Mouse (Mus musculus) lung, adult 18-20 months (tissue): Measurements from ENCODE around the gene Cd151.
A peak's percentile ranks its signal among the peaks of the same experiment; 100 is the strongest.
"Not testable (repeated sequence)": the region's sequence is repeated elsewhere in the genome, so short reads cannot be mapped to it uniquely, and the experiment has no call there.

Experiments used
- DNase-seq, 2 experiments: peaks; one replicate each; pipeline ENCODE4 v3.0.0; 2022; ENCODE audit warnings: mixed read lengths in 2 of 2

The Cd151 gene

DNA sequence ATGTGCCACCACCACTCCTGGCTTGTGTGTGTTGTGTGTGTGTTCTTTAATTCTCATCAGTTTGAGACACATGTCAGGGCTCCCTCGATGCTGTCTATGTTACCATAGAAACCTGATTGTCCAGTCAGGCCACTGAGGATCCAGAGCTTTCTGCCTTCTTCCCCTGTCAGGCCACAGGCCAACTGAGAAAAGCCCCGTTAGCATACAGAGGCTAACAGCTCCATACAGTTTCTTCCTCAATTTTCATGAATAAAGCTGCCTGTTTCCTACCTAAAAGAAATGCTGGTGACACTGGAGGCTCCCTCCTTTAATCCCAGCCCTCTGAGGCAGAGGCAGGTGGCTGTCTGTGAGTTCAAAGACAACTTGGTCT, 30.7 kb upstream of the Cd151 start:
- DNase-seq: no peak

DNA sequence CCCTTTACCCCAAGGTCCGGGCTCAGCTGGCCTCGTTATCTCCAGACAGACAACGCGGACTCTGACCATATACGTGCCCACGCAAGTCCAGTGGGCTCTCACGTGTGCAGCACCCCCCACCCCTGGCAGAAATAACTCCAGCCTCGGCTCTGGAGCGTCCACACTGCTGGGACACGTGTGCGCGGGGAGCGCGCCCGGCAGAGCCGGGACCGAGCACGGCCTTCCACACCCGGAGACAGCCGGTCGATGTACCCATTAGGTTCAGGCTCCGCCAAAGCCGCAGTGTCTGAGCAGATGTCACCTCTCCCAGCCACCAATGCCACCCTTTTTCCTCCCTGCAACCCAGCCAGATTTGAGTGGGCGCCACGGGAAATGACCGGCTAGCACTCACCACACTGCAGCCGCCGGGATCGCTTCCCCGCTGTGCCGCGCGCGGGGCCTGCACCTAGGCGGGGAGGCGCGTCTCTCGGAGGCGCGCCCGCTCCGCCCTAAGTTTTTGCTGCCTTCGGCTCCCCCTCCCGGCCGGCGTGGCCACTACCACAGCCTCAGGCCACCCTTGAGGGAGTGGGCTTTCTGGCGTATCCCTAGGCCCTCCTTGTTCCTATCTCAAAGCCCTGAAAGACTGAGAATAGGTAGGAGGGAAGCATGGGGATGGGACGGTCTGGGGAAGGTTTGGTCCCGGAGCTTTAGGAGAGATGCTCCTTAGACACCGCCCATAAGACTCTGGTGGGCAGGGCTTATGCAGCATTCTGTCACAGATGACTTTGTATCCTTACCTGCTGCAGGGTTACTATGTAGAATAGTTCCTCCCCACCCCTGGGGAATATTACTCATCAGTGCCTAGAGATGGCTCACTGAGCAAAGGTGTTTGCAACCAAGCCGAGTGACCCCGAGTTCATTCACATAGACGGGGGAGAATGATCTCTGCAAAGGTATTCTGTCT, 29.7 kb upstream of the Cd151 start, which contains the start of gene Slc25a22:
TSS of gene Slc25a22 (minus strand) at position 715 of the 943 bp plus-strand sequence.
- DNase-seq: peak; percentile 77 to 81

DNA sequence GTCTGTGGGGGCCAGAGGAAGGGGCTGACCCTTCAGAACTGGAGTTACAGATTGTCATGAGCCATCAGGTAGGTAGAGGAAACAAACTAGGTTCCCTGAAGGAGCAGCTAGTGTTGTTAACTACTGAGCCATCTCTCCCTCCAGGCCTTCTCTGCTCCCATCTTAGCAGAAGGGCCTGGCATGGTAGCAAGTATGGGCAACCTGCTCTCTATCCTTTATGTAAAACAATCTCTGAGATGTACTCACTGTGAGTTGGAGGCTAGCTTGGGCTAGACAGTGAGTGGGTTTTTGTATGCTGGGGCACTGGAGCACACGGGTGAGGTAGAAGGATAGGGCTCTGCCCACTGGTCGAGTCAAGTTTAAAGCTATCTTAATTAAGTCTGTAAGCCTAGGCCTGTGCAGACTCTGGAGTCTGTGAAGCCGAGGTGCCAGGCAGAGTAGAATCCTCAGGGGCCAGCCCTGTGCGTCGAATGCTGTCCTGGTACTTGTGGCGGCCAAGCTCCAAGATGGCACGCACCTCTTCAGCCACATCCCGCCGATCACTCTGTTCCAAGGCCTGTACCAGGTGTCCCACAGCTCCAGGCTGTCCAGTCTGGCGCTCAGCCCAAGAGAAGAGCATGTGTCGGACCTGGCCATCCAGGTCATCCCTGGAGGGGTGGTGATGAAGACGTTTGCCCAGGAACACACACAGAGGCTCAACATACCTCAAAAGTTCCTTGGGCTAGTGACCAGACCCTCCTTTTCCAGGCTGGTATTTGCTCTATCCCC, 28.8 kb upstream of the Cd151 start:
- DNase-seq: no peak

DNA sequence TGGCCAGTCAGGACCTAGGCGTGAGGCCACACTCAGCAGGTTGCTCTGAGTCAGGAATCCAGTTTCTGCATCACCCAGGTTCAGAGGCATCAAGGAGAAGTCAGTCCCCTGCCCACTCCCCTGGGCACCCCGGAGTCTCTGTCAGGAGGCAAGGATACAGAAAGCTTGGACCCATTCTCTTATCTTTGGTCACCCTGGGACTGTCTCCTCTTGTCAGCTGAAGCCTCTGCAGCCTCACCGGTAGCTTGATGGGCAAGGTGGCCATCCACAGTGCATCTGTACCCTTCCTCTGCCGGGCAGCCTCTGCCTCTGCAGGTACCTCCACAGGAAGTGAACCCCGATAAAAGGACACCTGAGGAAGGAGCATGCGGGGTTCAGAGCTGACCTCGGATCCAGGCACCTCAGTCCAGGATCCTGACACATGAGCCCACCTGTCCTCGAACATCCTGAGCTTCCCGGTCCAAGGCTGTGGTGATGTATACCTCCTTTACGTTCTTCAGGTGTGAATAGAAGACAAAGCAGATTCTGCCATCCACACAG, 28.0 kb upstream of the Cd151 start:
- DNase-seq: no peak

DNA sequence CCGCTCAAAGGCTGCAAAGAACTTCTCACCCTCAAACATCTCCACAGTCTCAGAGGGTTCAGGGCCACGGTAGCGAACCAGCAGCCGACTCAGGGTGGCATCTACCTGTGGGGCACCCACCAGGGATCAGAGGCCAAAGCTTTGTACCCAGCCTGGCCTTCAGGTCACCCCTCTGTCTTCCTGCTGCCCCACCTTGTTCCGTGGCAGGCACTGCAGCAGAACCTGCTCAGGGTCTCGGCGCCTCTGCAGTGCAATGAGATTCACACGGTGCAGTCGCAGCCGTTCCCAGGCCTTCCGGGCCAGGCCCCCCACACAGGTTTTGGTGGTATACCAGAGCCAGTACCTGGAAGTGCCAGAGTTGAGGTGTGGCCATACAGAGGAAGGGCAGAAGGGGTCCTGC, 27.4 kb upstream of the Cd151 start:
- DNase-seq: no peak

DNA sequence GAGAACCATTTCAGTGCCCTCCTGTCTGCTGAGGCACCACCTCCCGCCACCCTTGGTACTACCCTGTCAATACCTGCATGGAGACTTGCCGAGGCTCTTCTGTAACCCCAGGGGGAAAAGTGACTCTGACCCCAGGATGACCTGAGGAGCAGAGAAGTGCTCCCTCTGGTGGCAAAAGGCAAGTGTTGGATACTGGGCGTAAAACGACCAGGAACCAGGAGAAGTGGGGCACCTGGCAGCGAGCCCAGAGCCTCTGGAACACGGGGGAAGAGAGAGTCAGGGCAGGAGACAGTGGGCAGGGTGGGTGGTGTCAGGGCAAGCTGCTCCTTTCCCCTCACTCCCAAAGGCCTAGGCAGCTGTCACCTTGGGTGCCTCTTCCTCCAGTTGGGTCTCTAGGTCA, 26.6 kb upstream of the Cd151 start:
- peak; percentile 54 to 76 for DNase-seq

DNA sequence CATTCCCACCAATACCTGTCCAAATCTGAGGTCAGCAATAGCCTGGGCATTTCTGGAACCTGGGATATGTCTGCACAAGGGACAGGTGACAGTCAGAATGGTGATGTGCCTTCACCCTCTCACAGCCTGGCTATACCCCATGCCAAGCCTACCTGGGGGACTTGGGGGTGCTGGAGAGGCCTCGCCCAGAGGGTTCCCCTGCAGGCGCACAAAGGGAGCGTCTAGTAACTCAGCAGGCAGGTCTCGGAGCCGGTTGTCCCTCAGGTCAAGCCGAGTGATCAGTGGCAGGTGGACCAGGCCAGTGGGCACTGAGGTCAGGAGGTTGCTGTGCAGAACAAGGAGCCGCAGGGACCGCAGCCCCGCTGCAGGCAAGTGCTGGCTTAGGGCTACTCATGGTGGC, 25.7 kb upstream of the Cd151 start:
- DNase-seq: no peak

DNA sequence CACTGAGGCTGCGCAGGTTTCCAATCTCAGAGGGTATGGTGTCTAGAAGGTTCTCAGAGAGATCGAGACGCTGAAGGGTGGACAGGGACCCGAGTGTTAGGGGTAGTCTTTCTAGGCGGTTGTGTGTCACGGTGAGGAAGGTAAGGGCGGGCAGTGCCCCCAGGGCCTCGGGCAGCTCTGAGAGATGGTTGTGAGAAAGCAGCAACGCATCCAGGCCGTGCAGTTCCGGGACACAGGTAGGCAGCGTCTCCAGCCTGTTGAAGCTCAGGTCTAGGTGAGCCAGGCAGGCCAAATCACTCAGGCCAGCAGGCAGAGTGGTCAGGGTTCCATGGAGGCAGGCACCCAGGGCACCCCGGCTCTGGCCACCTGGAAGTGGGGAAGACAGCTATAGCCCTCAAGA, 25.0 kb upstream of the Cd151 start:
- no peak for DNase-seq

DNA sequence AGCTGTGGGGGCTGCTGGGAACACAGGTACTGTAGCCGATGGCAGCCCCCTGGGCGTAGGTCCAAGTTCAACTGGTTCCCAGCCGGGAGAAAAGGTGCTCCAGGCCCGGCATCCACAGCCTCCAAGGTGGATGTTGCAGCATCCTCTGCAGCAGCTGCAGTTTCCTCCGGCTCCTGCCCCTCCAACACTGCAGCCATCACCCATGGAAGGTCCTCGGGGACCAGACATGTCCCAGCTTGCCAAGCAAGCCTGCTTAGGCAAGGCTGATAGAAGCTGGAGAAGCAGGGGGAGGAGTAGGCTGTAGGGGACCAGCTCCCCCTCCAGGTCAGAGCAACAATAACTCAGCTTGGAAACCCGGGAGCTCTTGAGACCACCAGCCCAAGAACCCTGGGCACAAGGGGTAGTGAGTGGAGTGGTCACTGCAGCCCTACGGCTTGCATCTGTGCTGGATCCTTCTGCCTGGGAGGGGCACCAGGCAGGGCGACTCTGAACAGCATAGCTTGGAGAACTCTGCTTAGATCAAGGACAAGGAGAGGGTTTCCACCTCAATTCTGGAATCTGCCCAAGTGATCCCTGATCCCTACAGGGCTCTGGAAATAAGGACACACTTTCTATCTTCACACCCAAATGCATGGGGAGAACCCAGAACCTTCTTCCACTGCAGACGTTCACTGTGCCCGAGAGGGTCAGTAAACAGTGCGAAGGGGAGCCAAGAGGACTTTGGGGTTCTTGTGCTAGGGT, 23.9 kb upstream of the Cd151 start:
- no peak for DNase-seq

DNA sequence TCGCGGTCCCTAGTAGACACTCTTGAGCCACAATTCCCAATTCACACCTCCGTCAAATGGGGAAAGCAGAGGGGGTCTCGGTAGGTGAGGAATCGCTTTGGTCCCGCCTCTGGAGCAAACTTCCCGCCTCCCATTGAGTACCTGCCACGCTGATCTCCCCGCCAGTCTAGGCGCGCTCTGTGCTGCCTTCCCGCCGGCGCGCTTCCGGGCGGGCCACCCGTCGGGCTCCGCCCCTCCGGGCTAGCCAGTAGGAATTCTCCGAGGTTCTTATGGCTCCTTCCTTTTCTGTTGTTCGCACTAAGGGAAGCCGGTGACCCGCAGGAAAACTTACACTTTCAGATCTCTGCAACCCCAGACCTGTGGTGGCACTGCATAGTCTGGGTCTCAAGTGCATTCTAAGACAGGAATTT, 23.4 kb upstream of the Cd151 start, which contains the start of gene Pidd1:
TSS of gene Pidd1 (minus strand) at position 198 of the 410 bp plus-strand sequence.
- DNase-seq: peak; percentile 73 to 82

DNA sequence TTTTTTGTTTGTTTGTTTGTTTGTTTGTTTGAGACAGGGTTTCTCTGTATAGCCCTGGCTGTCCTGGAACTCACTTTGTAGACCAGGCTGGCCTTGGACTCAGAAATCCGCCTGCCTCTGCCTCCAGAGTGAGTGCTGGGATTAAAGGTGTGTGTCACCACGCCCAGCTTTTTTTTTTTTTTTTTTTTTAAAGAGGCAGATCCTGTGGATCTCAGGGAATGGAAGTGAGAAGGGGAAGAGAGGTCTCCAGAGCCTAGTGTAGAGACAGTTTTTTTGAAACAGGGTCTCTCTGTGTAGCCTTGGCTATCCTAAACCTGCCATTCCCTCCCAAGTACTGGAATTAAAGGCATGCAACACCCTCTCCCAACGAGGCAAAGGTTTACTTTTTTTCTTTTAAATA, 20.8 kb upstream of the Cd151 start:
- not testable (repeated sequence) for DNase-seq

DNA sequence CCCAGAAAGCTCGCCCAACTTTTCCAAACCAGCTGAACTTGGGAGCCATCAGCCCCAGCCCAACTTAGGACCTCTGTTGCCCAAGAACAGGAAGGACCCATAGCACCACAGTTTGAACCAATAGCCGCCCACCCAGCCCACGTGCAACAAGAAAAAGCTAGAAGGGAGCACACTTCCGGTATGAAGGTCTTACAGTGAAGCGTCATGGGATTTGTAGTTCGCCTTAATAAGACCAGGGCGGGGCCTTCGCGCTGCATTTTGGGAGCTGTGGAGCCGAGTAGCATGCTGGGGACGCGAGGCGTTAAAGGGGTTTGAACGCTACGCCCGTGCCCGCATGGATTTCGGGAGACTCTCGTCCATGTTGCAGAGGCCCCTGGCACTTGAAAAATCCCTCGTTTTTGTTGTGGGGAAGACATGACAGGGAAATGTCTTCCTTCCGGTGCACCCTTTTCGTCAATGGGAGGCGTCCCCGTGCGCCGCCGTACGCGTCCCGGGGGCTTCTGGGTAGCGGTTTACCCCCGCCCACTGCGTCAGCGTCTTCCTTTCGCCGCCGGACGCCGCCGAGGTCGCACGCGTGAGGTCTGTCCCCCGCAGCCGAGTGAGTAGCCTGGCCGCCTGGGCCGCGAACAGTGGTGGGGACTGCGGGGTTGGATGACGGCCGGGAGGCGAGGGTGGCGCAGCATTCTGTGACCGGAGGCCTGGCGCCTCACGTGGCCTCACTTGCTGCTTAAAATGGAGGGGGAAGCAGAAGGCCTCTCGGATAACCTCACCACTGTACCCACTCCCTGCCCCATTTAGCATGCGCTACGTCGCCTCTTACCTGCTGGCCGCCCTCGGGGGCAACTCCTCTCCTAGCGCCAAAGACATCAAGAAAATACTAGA, 19.8 kb upstream of the Cd151 start, which contains the start of gene Rplp2:
TSS of gene Rplp2 (plus strand) at position 261 of the 882 bp plus-strand sequence.
- DNase-seq: peak; percentile 93 to 95

DNA sequence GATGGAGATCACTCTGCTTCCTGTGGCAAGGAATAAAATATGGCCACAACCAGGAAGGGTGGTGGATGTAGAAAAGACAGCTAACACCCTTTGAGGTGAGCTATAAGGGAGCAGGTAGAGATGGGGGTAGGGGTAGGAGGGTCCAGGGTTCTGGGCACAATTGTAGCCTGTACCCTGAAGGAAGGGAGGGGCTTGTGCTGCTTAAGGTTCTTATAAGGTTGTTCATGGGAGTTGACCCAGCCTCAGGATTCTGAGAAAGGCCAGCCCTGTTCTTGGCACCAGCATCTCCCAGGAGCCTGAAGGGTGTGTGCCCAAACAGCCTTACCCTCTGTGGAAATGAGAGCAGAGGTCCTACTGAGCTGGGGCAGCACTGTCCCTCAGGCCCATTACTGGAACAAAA, 15.3 kb upstream of the Cd151 start:
- DNase-seq: no peak

DNA sequence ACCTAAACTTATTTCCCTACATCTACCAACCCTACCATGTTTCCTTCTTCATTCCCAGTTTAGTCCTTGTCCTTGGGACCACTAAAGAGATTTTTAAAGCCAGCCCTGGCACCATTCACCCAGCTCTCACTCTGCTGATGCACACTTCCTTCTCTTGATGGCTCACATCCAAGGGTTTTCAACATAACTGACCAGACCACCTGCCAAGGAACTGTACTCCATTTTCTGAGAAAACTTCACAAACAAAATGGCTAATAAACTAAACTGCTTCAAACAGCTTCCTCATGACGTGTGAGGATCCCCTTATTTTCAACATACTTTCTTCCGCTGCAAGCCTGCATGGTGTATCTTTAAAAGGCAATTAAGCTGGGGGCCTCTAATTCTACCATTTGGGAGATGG, 13.6 kb upstream of the Cd151 start:
- no peak for DNase-seq

DNA sequence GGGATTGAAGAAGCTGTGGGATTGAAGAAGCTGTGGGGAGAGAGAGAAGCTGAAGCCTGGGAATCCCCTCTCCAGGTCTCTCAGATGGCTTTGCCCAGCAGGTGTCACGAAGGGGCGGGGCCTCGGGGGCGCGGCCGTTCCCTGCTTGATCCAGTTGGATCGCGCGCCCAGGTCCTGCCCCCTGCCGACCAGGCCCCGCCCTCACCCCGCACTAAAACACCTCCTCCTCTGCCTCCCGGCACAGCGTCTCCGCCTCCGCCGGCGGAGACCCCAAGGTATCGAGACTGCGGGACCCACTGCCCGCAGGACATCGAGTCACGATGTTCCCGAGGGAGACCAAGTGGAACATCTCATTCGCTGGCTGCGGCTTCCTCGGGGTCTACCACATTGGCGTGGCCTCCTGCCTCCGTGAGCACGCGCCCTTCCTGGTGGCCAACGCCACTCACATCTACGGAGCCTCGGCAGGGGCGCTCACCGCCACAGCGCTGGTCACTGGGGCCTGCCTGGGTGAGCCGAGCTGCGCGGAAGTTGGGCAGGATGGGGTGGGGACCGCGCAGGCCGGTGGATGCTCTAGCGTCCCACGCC, 12.1 kb upstream of the Cd151 start, which contains the start of gene Pnpla2:
TSS of gene Pnpla2 (plus strand) at position 232 of the 585 bp plus-strand sequence.
- DNase-seq: peak; percentile 96 to 98

DNA sequence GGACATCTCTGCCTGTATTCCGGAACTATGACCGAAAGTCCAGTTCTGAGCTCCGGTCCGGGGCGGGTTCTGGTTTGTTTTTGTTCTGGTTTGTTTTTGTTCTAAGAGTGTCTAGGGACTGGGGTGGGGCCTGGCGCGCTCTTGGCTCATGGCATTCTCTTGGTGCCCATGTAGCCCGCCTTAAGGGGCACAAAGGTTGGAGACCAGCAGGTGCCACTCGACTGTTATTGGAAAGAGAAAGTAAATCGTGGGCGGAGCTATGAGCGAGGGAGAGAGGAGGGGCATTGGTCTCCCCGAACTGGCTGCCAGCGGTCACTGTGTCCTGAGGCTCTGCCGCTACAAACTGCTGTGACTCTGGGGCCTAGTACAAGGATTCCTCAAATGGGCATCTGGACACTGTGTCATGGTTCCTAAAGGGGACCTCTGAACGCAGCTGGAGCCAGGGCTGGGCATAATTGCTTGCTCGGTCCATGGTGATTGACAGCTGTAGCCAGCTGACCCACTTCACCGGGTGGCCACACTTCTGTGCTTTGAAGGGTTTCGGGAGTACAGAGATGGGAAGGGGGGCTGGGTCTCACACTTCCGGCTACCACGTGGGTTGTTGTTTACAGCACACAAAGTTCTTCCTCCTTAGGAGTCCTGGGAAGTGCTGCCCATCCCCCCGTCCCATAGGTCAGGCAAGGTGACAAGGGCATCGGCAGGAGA, 11.4 kb upstream of the Cd151 start:
- DNase-seq: peak; percentile 90 to 94

DNA sequence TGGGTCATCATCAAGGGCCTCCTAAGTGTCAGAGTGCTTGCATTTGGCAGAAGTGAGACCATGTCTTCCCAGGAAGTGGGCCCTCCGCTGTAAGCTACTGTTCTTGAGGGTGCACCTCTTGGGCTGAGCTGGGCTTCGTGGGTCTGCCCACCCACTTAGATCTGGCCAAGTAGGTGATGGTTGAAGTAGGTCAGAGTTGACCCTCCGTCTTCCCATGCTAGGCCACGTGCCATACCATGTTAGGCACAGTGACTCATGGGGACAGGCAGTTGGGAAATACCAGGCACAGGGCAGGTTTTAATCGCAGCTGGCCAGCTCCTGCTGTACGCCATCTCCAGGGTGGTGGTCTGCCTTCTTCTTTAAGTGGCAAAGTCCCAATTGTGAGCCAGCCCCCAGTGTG, 10.5 kb upstream of the Cd151 start:
- peak; percentile 75 to 82 for DNase-seq

DNA sequence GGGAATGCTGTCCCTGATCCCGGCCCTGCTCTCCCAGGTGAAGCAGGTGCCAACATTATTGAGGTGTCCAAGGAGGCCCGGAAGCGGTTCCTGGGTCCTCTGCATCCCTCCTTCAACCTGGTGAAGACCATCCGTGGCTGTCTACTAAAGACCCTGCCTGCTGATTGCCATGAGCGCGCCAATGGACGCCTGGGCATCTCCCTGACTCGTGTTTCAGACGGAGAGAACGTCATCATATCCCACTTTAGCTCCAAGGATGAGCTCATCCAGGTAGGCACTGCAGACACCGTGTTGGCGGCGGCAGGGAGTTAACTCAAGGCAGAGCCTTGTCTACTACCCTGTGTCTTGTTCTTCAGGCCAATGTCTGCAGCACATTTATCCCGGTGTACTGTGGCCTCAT, 10.0 kb upstream of the Cd151 start:
- DNase-seq: no peak

DNA sequence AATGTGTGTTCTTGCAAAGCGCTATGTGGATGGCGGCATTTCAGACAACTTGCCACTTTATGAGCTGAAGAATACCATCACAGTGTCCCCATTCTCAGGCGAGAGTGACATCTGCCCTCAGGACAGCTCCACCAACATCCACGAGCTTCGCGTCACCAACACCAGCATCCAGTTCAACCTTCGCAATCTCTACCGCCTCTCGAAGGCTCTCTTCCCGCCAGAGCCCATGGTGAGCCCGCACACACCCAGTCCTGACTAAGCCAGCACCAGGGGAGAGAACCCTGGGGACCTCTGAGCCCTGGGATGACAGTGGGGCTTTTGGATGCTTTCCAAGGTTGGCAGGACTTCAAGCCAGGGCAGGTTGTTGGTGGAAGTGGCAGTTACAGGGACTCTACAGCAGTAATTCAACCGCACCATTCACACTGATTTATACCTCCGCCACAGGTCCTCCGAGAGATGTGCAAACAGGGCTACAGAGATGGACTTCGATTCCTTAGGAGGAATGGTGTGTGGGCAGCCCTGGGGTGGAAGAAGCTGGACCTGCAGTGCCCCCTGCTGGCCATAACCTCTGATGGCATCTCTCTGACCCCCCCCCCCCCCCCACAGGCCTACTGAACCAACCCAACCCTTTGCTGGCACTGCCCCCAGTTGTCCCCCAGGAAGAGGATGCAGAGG, 9.1 kb upstream of the Cd151 start:
- DNase-seq: peak in 1 of 2 experiments; percentile 66

DNA sequence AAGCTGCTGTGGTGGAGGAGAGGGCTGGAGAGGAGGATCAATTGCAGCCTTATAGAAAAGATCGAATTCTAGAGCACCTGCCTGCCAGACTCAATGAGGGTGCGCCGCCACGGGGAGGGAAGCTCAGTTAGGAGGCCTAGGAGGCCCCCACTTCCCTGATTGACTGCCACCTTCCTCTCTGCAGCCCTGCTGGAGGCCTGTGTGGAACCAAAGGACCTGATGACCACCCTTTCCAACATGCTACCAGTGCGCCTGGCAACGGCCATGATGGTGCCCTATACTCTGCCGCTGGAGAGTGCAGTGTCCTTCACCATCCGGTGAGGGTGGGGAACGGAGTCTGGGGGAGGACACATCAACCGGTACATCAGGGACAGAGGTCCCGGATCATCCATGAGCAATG, 8.5 kb upstream of the Cd151 start:
- DNase-seq: no peak
